Mouse (Mus musculus) lung, postnatal 14 days (tissue): ENCODE results near the gene Gltp.

Experiments used
- DNase-seq: peaks from one replicate; pipeline ENCODE4 v3.0.0; 2021

Gene Gltp

DNA sequence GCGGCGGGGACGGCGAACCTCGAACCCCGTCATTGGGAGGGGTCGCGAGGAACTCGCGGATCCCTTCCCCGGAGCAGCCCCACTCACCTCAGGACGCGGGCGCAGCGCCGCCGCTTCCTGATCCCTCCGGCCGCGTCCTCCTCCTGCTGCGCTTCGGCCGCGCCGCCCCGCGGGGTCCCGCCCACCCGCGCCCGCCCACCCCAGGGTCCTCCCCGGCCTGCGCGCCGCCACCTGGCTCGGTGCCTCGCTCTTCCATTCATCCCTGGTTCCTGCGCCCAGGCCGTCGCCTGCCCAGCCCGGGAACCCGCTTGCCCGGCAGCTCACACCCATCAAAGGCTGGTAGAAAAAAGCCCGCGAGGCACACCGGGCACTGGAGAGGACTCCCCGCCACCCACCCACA lies 32.5 kb downstream of the Gltp start, which contains the start of gene Trpv4:
TSS of gene Trpv4 (minus strand) at position 167 of the 400 bp plus-strand sequence.
- DNase-seq, result no peak

DNA sequence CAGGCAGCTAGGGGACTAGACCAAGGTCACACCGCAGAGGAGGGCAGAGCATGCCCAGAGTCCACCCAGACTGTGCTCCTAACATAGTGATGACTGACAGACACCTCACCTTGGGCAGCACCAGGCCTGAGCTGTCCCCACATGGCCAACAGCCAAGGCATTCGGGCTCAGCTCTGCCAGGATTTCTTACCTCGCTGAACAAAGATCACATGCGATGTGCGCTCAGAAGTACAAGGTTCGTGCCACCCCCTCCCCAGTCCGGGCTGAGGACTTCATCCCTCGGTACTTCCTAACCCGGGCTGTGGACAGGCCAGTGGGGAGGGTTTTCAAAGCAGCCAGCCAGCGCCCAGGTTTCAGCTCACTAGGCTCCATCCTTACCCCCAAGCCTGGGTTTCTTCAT lies 33.4 kb downstream of the Gltp start:
- DNase-seq, result no peak

DNA sequence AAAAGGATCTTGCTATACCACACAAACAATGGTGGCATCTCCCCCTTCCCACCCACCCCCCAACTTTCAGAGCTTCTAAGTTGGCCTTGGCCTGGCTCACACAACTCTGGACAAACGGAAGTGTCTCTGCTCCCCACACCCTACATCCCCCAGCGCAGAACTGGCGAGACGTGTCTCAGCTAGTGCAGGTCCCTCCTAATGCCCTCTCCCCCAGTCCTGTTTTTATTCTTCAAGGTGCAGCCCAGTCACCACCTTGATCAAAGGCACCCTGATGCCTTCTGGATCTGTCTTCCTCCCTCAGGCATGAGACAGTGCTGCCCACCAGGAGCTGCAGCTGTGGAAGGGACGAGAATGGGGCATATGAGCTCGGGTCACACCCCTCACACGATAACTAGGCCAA lies 34.5 kb downstream of the Gltp start:
- DNase-seq, result no peak

DNA sequence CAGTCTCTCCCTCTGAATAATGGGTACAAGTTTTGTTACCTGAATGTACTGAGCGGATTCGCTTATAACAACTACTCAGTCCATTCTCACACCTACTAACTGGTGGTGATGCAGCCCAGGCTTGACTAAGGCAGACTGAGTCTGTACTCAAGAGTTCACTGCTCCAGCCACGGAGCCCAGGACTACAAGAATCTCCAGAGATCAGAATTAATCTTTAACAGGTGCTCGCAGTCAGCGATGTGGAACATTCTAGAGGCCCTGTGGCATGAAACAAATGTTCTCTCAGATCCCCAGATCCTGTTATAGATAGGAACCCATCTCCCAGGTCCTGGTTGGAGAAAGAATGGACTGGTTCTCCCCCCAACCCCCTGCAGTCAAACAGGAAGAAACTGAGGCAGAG lies 35.1 kb downstream of the Gltp start:
- no peak for DNase-seq

DNA sequence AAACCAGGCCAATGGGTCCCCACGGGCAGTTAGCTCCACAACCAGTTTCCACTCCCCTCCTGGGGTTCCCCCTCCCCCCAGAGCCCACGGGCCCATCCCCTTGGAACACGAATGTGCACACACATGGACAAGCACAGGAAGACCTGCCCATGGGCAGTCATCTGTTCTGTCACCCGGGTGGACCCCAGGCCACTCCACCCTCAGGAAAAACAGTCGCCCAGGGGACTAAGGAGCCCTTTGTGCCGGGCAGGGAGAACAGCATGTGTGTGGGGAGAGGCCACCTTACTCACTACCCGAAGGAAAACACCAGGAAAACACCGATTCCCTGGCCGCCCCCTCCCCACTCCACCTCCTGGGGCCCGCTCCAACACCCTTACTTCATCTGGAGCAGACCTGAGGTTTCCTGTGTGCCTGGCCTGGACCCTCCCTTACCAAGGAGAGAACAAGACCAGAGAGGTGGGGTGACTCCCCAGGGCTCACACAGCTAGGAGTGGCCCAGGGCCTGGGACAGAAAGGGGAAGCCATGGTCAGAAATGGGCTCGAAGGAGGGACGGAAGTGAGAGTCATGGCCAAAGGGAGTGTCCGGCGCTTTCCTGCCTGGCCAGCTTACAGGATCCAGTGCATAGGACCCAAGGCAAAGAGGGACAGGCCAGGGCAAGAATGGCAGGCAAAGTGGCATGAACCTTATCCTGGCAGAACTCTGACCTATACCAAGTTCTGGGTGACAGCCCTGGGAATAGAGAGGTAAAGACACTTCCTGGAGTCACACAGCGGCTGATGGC lies 36.9 kb downstream of the Gltp start:
- DNase-seq, result peak; percentile 24

DNA sequence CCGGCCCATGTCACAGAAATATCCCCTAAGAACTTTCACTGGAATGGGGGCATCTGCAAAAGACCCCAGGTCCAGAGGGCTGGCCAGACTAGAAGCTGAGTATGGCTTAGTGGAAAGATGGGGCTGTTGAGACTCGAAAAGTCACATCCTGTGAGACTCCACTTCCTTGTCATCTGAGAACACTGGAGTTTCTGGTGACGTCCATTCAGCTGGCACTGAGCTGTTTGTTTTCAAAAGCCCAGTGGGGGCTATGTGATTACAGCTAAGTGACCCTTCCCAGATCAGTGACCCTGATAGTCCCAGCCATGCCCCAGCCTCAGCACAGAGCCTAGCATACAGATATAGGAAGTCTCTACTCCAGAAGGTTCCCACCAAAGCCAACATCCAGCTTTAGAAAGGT lies 39.3 kb downstream of the Gltp start:
- DNase-seq, result no peak

DNA sequence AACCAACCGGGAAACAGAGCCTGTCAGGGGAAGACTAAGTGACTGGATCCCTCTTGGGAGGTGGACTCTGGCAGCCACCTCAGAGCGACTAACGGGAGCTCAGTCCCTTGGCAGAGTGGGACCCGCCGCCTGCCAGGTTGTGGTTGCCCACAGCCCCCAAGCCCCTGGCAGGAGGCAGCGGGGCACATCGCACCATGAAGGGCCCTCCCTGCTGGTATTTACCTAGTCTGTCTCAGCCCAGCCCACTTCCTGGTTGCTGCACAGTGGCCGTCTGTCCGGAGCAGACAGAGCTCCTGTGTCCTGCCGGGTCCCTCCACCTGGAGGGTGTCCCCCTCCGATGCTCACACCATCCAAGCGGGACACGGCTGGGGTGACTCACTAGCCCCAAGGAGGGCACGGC lies 39.8 kb downstream of the Gltp start:
- no peak for DNase-seq

DNA sequence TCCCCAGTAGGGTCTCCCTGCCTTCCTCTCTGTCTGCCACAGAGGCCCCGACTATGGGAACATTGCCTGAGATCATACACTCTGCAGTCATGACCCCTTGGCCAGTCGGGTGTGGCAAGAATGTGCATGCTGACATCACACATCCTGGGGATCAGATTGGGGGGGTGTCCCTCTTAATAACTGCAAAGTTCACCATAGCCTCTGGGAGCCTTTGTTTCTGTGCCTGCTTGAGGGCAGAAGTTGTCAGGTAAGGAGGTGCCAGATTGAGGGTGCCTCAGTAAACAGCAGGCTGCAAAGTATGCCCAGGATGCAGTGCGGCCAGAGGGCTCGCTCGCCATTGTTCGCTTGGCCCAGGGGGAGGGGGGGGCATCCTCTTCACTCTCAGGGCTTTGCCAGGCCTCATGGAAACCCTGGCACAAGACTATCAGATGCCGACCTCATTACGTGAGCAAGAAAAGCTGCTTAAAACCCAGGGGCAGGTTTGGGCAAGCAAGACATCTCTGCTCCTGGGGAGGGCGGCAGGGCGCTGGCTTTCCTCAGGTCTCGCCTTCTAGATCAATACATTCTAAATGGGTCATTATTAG lies 42.0 kb downstream of the Gltp start:
- DNase-seq, result peak; percentile 34

DNA sequence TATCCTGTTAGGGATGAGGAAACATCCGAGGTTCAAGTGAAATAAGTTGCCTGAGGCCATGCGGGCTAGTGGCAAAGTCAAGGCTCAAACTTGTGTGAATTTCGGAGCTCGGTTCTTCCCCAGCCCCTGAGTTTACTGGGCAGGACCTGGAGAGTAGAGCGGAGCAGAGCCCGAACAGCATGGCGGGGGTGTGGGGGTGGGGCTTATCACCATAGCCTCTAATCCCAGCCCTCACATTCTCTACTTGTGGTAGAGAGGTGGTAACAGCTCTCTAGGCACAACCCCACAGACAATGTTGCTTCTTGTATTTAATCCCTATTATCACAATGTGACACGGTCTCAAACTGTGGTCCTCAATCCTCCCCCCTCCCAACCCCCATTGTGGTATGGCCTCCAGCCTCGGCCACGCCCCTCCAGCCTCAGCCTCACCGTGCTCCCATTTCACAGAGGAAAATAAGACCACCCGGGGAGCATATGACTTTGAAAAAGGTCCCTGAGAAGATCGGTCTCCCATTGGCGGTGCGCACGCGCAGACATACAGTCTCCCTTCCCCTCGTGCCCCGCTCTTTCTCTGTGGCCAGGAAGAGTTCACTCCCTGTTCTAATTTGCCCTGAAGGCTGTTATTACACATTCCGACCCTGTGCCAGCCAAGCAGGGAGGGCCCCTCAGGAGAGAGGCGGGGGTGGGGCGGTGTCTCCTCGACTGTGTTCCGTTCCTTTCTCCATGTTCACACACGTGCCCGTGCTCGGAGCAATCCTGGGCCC lies 43.4 kb downstream of the Gltp start:
- DNase-seq, result peak; percentile 51

DNA sequence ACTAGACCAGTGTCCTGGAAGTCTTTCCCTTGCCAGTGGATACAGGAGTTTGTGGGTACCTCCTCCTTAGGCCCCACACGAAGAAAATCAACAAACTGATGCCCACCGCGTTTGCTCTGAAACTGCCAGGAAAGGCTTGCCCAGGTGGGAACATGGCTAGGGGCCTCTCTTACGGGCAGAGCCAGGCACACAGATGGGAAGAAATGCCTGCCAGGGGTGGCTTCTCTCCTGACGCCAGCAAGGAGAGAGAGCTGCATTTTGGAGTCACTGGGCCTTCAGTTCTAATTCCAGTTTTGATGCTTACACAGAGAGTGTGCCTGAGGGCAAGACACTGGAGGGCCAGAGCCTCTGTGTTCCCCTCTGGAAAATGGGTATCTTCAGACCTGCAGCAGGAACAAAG lies 44.9 kb downstream of the Gltp start:
- no peak for DNase-seq

DNA sequence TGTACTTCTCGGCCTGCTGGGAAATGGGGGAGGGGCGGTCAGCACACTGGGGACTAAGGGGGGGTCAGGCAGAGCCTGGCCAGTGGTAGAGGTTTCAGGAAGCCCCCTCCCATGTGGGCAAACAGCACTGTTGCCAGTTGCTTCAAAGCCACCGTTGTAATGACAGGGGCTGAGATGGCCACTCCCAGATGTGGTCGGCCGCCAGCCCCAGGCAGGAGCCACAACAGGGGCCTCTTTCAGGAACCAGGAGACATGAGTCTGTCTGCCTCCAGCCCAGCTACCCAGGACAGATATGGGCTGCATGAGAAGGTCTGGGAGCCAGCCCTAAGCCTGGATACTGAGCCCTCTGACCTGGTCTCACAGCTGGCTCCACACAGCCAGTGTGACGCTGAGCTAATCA lies 45.9 kb downstream of the Gltp start:
- no peak for DNase-seq

DNA sequence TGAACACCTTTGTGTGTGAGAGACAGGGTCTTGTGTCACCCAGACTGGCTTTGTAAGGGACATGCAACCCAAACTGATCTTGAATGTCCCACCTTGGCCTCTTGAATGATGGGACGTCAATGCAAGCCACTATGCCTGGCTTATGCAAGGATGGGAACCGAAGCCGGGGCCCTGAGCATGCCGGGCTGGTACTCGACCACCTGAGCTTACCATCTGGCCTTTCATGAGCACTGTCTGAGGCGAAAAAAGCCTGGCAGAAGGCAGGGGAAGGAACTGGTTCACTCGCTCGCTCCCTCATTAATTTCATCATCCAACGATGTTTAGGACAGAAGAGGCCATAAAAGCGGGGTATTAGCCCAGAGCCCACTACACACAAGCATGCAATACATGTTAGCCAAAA lies 50.0 kb downstream of the Gltp start:
- DNase-seq, result no peak

DNA sequence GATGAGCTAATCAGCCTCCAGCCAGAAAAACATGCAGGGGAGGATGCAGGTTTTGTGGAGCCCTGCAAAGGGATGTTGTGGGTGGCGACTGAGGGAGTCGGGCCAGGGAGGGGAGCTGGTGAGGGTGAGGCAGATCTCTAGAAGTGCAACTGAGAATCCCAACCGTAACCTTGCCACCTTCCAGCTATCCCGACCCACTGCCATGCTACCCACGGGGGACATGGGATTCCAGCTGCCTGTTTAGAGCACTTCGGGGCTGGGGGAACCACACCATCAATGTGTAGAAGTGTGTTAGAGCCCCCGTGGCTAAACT lies 51.2 kb downstream of the Gltp start:
- DNase-seq, result no peak

DNA sequence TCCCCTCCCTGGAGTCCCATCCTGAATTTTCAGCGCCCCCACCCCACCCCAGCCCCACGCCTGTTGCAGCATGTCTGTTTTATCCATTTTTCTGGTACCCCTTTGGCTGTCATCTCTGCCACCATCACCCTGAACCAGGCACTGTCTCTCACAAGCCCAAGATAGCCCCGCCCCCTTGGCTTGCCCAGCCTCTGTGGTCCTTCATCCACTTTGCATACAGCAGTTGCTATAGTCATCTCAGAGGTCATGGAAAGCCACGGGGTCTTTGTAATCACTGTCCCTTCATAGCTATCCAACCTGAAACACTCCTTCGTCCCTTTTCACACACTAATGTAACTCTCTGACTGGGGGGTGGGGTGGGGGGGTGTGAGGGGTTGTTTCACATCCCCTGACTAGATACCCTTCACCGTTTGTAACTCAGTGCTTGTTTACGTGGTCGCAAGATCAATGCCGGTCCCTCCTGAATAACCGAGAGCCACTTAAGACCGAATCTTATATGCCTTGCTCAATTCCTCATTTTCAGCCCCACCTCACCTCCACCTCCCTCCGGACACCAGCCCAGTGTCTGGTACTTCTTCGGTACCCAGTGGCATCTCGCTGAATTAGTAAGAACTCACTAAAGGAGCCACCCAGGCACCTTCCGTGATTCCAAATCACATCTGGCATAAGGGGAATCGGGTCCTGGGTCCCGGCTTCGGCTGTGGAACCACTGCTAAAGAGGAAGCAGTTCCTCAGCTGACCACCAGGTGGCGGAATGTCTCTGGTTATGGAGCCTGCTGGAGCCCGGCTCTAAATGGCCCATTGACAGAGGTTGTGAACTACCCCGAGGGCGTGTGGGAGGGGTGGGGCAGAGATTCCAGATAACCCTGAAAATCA lies 51.8 kb downstream of the Gltp start:
- DNase-seq, result peak; percentile 93

DNA sequence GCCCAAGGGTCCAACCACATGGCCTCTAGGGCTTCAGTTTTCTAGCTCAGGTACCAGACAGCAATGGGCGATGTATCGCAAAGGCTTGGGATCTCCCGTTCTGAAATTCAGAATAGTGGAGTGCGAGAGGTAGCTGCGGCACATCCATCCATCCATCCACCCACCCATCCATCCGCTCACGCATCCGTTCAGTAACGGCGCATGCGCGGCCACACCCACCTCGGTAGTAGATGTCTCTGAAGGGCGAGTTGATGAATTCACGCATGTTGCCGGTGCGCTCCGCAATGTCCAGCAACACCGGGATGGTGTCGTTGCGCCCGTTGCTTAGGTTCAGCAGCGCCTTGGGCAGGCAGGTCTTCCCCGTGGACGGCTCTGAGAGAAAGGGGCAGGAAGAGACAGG lies 54.7 kb downstream of the Gltp start:
- no peak for DNase-seq

DNA sequence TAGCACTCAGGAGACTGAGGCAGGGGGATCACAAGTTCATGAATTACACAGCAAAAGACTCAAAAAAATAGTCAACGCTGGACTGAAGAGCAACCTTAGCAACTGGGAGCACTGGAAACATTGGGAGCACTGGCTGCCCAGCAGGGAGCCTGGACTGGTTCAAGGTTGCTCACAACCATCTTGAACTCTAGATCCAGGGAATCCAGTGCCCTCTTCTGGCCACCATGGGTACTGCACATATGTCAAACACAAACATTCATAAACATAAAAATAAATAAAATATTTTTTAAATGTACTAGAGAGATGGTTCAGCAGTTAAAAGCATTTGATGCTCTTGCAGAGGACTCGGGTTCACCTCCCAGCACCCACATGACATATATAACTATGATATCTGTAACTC lies 59.4 kb downstream of the Gltp start:
- peak; percentile 31 for DNase-seq

DNA sequence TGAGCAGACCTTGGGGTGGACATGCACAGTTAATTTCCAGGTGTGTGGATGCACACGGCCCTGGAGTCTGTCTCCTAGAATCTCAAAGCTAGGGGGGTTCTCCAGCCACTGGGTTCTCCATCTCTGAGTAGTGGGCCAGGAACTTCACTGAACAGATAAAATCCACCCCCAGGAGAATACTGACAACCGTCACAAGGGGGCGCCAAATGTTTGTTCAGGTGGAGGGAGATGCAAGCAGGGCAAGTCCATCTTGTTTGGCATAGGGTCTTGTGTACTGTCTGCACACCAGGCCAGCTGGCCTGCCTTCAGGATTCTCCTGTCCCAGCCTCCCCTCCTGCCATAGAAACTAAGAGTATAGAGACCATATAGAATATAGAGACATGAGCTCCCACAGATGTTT lies 65.2 kb downstream of the Gltp start:
- DNase-seq, result peak; percentile 74

DNA sequence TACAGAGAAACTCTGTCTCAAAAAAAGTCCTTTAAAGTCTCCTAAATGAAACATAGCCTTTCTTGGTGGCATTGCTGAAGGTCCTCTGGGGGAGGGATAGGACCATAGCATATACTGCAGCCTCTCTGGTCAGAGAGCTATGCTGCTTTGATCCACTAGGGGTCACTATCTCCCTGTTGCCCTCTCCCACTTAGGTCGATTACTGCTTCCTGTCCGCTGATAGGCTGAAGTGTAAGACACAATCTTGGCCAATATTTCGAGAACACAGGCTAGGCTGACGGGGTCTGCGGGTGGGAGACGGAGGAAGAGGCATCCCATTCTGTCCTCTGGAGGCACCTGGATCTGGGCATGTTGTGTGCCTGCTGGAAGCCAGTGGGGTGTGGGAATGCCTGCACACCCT lies 70.5 kb downstream of the Gltp start:
- peak; percentile 17 for DNase-seq
